9 mouse cellular contexts compared by ENCODE assay signal in the genomic region with DNA sequence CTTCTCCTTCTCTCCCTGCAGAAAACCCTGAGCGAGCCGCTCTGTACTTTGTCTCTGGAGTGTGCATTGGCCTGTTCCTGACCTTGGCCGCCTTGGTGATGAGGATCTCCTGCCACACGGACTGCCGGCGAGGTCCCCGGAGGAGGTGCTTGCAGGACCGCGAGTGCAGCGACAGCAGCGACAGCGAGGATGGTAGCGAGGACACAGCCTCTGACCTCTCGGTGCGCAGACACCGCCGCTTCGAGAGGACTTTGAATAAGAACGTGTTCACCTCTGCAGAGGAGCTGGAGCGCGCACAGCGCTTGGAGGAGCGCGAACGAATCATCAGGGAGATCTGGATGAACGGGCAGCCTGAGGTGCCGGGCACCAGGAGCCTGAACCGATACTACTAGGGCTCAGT. TPM values are rescaled to one million over a fixed set of nuclear protein-coding genes. Genes with fewer than 3 reads are reported as not detected.
DNase-seq lines count a peak whose midpoint lies in the region; ATAC-seq lines count a peak whose summit lies in the region.
"Had no signal": no experiment of that assay in that cellular context is flagged by ENCODE, and none has a peak within 500 bp of the region (broad histone marks: within the 10 kb centered on the region; RNA-seq: fewer than 3 reads in every experiment).

No protein-coding gene starts in this region.

- H3K27me3 ChIP-seq in heart, embryonic 12.5 days (replicated peaks) = peaks cover 14% of the 10 kb centered on the region
- peaks cover 51% of the 10 kb centered on the region for H3K27me3 ChIP-seq in forebrain, embryonic 10.5 days (ENCODE audit: poor library complexity, severe bottlenecking)
- H3K27me3 ChIP-seq in limb, embryonic 10.5 days (ENCODE audit: low read depth, poor library complexity, severe bottlenecking) = peaks cover 33% of the 10 kb centered on the region
- H3K27me3 ChIP-seq: CH12.LX had no signal

- peak overlapping the region; percentile 40 for H3K4me3 ChIP-seq in heart, embryonic 12.5 days
- peak overlapping the region; percentile 53 for H3K4me3 ChIP-seq in forebrain, embryonic 10.5 days
- peak overlapping the region; percentile 44 for H3K4me3 ChIP-seq in limb, embryonic 10.5 days

- H3K4me2 ChIP-seq in heart, embryonic 12.5 days = peak overlapping the region; percentile 64

- DNase-seq in heart, postnatal 4 days = no peak
- peak; percentile 47 for DNase-seq in R1 (ENCODE audit: low read depth, low spot score)
- DNase-seq in forebrain, embryonic 10.5 days (ENCODE audit: extremely low spot score, low spot score) = peak; percentile 37
- DNase-seq in limb, embryonic 10.5 days (ENCODE audit: low spot score) = peak; percentile 48
- DNase-seq in retina, embryonic 14.5 days (ENCODE audit: low spot score) = peak; percentile 44
- DNase-seq in cerebellum, adult 8-10 months = no peak
- DNase-seq in thymus, adult 18-20 months = no peak

- H3K4me1 ChIP-seq in heart, embryonic 12.5 days (replicated peaks) = no peaks in the 10 kb centered on the region
- peaks cover 16% of the 10 kb centered on the region for H3K4me1 ChIP-seq in forebrain, embryonic 10.5 days
- H3K4me1 ChIP-seq in limb, embryonic 10.5 days = peaks cover 15% of the 10 kb centered on the region

- H3K36me3 ChIP-seq in heart, embryonic 12.5 days = no peaks in the 10 kb centered on the region
- no peaks in the 10 kb centered on the region for H3K36me3 ChIP-seq in forebrain, embryonic 10.5 days (replicated peaks)
- H3K36me3 ChIP-seq in limb, embryonic 10.5 days = 0 out of 2 replicates have a peak, but pooled peaks cover under 1% of the 10 kb centered on the region

- H3K9ac ChIP-seq in heart, embryonic 12.5 days = peak overlapping the region; percentile 2; the same call in 1 of the 2 replicates

- WGBS in heart, embryonic 12.5 days = 5% methylated on average over 28 of the region's 28 CpGs
- under 1% methylated on average over 28 of the region's 28 CpGs for WGBS in forebrain, embryonic 10.5 days
- WGBS in limb, embryonic 10.5 days = 2% methylated on average over 28 of the region's 28 CpGs

- ATAC-seq in heart, embryonic 12.5 days (ENCODE audit: insufficient number of reproducible peaks, low FRiP score) = no peak

- no peak overlapping the region for H3K27ac ChIP-seq in heart, embryonic 12.5 days (ENCODE audit: poor library complexity, severe bottlenecking)
- peak overlapping the region; percentile 58 for H3K27ac ChIP-seq in forebrain, embryonic 10.5 days
- H3K27ac ChIP-seq in limb, embryonic 10.5 days = peak overlapping the region; percentile 59

- H3K9me3 ChIP-seq in heart, embryonic 12.5 days (replicated peaks) = no peaks in the 10 kb centered on the region; the same call in 1 of the 2 replicates
- peaks cover 3% of the 10 kb centered on the region for H3K9me3 ChIP-seq in forebrain, embryonic 10.5 days
- H3K9me3 ChIP-seq in limb, embryonic 10.5 days (replicated peaks) = no peaks in the 10 kb centered on the region

RNA-seq across cellular contexts. Expression of gene Eva1a, which starts 50.9 kb away (rescaled TPM):
- polyA plus RNA-seq in heart, embryonic 12.5 days (2016; fragmentation: Nextera tagmentation; extraction: Ambion mirVana) = 4.2 and 5.4 TPM in 2 replicates
- total RNA-seq in heart, postnatal 4 days (2021) = 1 to 10 TPM; 7.1 to 8.8 TPM
- 3.2 and 3.9 TPM in 2 replicates for polyA plus RNA-seq in forebrain, embryonic 10.5 days (2016; fragmentation: Nextera tagmentation; extraction: Ambion mirVana)
- polyA plus RNA-seq in limb, embryonic 10.5 days (2016; fragmentation: Nextera tagmentation; extraction: Ambion mirVana) = 6.3 and 11.9 TPM in 2 replicates
- total RNA-seq: CH12.LX had no signal

Comparison
In these comparisons a context has a peak if more than half of its experiments do, and no peak if none do; other contexts are left out.
1. DNase-seq: peak in R1 (single experiment), forebrain, embryonic 10.5 days (single experiment), limb, embryonic 10.5 days (single experiment) and retina, embryonic 14.5 days (single experiment); none in heart, postnatal 4 days (single experiment), cerebellum, adult 8-10 months (single experiment) and thymus, adult 18-20 months (0 of 2).
2. Peak in every context shown above with its lines, with median percentiles within 50 percentile points of each other: H3K4me3 ChIP-seq.